Mouse (Mus musculus) bone marrow, adult 2 months (tissue): Measurements from ENCODE around the gene Sass6.

Experiments used
- CTCF ChIP-seq: fragments of 200-500 bp; IDR thresholded peaks from 2 replicates; pipeline ENCODE4 v1.5.1; 2011; ENCODE audit warnings: low read length, control low read depth; ENCODE audit not compliant: control insufficient read depth, insufficient read depth
- POLR2A ChIP-seq: fragments of 200-500 bp; IDR thresholded peaks from 2 replicates; pipeline ENCODE4 v1.6.1; 2011; ENCODE audit warnings: low read depth, mild to moderate bottlenecking, control low read depth, low read length, borderline replicate concordance; ENCODE audit not compliant: control insufficient read depth

GRCm38 (mm10) chr3:116641811-116642371, 47.1 kb downstream of the Sass6 start:
- TF ChIP-seq CTCF (no peak), POLR2A (no peak)
